Mouse (Mus musculus) cerebellum, adult 11 months (tissue): Measurements from ENCODE around the gene Umad1.
"Not testable (repeated sequence)": the region's sequence is repeated elsewhere in the genome, so short reads cannot be mapped to it uniquely, and the experiment has no call there.

Source experiments
- DNase-seq: peaks from one replicate; pipeline ENCODE4 v3.0.0; 2022

Umad1 gene

DNA sequence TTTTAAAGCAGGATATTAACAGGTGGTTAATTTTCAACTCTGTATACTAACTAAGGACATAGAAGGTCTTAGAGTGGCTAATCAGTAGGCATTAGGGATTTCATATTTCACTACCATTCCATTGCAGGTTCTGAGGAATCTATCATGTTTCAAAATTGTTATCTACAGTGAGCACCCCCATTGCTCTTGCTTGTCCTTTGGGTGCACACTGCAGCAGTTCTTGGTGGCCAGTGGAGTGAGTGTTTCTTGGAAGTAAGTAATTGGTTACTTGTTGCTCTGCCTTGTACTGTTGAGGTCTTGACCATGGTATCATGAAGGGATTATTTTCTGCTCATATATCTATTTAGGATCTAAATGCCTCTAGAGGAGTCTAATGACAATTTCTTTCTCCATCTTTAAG is 57.1 kb downstream of the Umad1 start:
- DNase-seq = no peak

DNA sequence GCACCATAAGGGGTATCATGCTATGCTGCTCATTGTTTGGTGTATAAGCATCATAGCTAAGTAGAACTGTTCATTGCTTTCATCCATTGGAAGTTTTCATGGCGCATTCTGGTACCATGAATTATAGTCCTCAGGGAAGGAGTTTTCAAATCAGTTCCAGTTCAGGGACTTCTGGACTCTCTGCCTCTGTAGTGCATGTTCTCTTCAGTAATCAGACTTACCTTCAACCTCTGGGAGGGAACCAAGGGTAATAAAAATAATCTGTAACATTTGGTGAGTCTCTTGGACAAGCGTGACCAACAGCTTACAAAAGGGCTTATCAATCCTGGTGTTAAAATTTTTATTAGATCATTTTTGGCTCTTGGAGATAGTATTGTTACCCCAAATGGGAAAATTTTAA is 60.5 kb downstream of the Umad1 start:
- DNase-seq = no peak

DNA sequence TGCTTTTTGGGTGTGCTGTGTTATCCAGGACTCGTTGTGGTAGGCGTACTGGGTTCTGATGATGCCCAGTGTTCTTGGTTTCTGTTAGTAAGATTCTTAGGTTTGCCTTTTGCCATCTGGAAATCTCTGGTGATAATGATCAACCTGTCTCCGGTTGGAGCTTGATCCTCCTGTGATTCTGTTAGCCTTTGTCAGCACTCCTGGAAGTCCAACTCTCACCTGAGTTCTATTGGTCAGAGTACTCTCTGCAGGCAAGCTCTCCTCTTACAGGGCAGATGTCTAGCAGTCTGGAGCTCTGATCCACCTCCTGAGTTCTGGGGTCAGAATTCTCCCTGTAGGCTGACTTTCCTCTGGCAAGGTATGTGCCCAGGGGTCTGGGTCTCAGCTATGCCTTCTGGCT is 72.4 kb downstream of the Umad1 start:
- not testable (repeated sequence) for DNase-seq

DNA sequence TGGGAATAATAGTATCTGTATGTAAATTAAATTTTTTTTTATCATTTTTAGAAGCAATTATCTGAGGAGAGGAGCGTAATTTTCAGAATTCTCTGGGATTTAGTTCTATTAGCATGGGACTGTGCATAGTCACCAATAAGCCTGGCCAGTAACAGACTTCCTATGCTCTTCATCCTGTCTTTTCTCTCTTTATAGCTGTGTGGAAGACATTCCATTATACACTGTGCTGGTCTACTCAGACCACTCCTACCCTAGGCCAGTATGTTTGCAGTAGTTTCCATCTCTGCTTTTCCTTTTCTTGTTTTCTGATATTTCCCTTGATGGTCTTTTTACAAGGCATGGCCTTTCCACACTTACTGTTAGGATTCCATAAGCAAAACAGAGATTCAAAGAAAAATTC is 74.3 kb downstream of the Umad1 start:
- no peak for DNase-seq

DNA sequence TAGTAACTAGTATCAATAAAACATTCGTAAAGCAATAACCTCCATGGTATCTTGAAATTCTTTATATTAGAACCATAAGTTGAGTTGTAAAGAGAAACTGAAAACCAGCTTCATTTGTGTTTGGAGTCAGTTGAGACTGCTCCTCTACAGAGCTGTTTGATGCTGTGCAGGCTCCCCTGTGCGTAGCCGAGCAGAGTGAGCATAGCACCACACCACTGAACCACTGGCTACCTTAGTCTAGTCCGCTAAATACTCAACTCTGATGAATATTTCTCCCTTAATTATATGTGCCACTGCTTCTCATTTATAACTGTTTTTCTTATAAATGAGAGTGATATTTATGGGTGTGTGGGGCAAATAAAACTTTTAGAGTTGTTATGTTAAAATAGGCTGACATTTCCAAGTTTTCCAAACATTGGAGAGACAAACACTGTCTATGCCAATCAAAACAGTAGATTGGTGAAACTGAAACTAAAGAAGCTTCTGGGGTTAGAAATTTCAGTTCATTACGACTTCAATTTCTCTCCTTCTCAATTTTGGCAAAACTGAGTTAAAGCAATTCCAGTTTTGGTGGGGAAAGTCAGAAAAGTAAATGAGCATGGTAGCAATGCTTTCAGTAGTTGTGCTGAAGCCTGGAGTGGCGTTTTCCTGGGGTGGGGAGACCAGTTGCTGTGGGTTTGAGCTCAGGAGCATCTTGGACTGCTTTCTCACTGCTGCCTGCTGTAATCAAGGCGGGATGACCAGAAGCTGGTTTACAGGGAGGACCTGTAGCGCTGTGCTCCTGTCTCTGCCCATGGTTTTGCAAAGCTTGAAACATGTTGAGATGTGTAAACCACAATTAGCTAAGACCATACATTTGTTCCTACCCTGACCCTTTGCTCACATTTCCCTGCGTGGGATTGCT is 77.7 kb downstream of the Umad1 start:
- DNase-seq = no peak

DNA sequence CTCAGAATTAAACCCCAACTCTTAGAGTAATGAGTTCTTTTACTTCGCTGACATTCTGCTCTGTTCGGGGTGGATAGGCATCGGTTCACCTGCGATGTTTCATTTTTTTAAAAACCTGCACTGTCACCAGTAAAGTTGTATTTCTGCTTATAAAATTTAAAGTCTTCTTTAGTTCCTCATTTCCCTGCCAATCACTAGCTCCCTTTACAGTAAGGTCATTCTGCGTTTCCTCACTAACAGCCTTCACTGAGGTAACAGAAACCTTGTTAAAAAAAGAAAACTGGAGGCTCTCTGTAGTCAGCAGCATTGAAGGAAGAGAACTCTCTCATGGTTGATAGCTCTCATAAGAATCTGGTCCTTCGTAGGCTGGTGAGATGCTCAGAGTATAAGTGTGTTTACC is 80.4 kb downstream of the Umad1 start:
- no peak for DNase-seq

DNA sequence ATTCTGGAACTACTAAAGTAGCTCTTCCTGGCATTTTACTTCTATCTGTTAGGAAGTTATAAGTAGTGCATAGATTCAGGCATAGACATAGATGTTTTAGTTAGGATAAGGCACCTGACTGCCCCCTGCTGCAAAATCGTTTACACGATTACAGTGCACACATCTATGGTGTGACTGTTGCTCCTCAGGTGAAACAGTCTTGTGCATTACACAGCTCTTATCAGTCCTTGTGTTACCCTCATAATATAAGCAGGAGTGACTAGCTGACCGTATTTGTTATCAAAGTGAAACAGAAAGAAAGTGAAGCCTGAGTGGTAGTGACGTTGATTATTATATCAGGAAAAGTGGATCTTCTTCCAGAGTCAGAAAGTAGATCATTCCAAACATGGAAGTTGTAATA is 84.2 kb downstream of the Umad1 start:
- no peak for DNase-seq

- no peak for DNase-seq
Measured at GRCm38 (mm10) chr6:8345219-8345856, 86.2 kb downstream of the Umad1 start.

DNA sequence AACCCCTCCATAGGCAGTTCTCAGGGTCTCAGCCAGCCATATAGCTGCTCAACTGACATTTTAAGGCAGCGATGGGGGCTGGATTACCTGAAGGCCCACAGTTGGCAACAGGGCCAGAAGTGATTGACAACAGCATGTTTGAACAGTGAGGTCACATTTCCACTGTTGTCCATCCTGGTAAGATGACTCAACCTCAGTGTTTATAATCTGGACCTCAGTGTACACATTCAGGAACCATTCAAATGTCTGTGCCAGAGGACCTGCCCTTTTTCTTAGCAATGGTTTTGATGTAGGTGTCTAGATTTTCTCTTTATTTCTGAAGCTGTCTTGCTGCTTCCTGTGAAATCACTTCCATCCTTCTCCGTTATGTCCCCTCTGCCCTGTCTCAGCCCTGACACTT is 88.1 kb downstream of the Umad1 start:
- DNase-seq = no peak

DNA sequence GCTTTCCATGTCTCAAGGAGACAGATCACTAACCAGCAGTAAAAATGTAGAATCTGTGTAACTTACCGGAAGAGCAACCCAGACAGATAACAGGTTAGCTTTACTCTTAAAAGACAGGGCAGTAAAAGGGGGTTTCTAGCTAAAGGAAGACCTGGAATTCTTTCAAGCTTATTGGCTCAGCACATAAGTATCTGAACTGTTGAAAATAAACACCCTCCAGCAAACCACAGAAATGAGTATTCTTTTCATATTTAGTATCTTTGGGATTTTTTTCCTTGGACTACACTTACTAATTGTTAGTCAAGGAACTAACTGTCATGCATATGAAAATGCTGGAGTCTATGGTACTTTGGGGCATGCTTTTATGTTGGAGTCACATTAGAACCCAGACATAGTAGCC is 89.3 kb downstream of the Umad1 start:
- DNase-seq = no peak

DNA sequence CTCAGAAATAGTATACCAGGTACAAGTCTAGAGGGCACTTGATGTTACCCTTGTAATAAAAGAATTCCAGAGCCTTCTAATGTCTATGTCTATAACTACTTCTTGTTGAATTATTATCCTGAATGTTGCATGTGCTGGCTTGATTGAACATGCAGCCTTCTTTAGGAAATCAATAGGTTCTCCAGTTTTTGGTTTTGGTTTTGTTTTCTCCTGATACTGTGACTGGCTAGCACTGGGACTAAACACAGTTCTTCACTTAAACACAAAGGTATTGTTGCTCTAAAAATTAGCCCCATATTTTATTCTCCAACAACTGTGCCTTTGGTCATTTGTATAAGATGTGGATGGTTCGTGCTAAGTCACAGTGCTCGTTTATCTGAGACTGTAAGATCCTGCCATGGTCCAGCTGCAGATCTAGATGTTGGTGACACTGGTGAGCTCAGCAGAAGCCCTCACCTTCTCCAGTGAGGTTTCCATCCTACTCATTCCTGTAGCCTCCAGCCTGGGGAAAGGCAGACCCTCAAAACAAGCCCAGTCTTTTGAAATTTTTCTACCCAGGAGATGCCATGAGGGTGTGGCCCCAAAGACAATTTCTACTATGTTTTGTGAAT is 90.1 kb downstream of the Umad1 start:
- no peak for DNase-seq

DNA sequence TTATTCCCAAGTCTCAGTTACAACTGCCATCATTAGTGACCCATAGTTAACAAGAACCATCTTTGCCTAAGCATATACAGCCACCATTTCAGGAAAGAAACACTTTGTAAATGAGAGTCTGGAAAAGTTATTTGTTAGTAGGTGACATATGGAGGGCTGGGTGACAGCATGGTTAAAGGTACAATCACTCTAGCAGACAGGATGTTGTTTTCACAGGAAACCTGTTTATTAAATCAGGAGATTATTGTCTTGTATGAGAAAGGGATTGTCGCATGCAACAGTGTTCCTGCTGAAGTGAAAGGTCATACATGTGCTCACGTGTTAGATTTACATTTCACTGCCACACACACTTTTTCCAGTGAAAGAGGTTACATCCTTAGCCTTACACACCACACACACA is 92.4 kb downstream of the Umad1 start:
- no peak for DNase-seq

DNA sequence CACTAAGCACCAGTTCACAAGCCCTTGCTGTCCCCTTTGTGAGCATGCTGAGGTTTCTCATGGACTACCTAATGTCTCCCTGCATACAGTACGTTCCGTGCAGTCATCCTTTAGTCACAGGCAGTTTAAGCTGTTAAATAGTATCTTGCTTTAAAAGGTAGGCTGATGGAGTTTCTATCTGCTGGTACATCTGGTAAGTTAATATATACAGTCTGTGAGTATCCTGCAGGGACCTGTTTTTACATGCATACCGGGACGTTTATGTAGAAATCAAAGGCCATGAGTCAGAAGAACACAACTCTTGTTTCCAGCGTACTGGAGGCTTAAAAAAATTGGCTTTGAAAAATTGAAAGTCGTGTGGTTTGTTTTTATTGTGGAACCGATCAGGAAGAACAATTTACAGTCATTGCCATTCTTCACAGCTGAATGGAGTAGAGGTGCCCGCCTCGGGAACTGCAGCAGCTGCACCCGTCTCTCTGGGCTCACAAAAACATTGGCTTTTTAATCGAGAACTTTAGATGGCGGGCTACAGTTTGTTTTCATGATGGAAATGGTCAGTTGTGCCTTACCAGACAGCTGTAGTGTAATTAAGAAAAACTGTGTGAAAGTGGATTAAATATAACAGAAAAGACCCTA is 93.6 kb downstream of the Umad1 start:
- no peak for DNase-seq

DNA sequence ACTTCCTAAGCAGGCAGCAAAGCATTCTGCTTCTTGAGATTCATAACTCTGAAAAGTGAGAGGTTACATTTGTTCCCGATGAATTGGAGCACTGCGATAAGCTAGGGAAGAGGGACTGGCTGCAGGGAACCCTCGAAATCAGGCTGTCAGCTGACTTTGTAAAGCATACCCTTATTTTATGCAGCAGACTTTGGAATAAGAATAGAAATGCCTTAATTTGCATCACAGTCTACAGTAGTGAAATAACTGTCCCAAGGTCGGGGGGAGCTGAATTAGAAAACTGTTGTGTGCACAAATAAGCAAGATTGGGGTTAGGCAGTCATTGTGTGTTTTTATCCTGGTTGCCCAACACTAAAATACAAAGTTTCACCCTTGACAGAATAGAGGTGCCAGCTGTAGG is 94.4 kb downstream of the Umad1 start:
- DNase-seq = no peak

GRCm38 (mm10) chr6:8354846-8355245 is 95.8 kb downstream of the Umad1 start:
- DNase-seq = no peak

DNA sequence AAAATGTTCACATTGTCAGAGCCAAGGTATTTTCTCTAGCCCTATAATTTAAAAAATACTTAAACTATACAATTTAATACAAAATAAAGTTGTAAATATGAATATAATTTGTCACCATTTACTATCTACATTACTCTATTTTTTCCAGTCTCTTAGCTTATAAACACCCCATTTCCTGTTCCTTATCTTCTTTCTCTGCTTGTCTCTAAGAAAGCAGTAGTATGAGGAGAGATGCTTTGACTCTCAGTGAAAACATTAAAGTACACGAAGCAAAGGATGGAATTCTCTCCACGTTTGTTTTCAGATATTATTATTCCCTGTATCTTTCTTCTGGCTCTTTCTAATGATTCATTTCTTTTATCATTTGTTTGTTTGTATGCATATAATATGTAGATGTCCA is 99.1 kb downstream of the Umad1 start:
- DNase-seq = no peak

DNA sequence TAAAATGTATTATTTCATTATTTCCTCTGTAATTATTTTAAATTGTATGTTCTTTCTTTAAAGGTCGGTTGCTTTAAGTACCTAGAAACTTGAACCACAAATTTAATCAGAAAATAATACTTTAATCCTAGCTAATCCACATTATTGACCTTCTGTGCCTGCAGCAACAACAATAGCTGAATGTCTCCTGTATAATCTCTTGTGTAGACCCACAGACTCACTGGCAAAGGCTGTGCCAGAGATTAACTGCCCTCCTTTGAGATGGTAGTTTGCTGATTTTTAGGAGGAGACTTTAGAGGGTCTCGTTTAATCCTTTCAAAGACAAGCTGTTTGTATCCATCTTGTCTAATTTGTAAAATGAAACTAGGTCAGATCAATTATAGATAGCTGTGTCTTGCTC is 99.7 kb downstream of the Umad1 start:
- DNase-seq = no peak

DNA sequence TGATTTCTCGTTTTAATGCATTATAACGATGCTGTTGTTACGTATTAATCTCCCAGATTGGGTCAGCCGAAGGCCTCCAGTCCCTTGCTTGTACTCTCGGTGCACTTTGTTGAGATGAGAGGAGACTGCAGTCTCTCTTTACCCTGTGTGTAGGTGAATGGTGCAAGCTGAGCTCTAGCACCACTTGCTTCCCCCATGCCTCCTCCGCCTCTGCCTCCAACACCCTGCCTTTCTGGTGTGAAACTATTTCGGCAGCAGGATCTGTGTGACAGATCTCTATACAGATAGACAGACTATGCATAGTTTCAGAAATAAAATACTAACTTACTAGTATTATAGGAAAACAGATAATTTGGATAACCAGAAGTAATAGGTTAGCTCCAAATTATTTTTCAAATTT is 101.7 kb downstream of the Umad1 start:
- DNase-seq = no peak

DNA sequence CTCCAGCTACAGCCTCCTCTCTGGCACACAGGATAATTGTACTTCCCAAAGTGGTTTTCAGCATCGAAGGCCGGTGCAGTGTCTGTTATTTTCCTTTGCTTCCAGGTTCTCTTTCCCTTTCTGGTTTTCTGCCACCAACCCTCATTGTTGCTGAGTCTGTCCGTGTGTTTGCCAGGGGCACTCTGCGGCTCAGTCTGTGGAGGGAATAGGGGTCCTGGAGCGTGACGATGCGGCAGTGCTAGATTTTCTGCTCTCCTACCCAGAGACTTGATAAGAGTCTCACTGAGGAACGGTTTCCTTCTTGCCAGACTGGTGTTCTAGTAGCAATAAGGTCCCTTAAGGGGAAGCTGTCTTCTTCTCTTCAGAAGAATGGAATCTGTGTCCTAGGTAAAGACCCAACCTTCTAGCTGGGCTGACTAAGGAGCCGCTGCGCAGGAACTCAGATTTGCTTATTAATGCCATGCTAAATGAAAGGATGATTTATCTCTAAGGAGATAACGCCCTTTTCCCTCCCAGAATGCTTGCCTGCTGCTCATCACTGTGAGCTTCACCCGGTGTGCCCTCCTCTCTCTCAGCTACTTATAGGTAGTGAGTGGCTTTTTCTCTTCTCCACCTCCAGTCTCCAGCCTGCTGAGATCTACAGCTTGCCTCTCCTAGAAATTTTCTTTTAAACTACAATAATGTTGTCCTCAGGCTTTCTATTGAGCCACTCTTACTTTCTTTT is 105.1 kb downstream of the Umad1 start:
- no peak for DNase-seq

GRCm38 (mm10) chr6:8364757-8365150 is 105.7 kb downstream of the Umad1 start:
- no peak for DNase-seq

DNA sequence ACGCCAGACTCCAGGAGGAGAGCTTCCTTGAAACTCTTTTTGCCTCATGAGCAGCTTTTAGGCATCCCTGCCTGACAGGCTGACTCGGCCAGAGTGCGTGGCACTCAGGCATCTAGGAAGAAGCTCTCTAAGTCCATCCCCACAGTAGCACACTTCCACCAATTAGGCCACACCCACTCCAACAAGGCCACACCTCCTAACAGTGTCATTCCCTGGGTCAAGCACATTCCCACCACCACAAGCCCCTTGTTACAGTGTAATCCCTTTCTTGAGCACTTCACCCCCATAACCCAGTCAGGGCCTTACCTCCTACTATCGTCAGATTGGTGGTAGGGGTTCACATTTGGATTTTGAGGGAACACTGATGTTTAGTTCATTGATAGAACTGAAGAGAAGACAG is 108.6 kb downstream of the Umad1 start:
- no peak for DNase-seq

DNA sequence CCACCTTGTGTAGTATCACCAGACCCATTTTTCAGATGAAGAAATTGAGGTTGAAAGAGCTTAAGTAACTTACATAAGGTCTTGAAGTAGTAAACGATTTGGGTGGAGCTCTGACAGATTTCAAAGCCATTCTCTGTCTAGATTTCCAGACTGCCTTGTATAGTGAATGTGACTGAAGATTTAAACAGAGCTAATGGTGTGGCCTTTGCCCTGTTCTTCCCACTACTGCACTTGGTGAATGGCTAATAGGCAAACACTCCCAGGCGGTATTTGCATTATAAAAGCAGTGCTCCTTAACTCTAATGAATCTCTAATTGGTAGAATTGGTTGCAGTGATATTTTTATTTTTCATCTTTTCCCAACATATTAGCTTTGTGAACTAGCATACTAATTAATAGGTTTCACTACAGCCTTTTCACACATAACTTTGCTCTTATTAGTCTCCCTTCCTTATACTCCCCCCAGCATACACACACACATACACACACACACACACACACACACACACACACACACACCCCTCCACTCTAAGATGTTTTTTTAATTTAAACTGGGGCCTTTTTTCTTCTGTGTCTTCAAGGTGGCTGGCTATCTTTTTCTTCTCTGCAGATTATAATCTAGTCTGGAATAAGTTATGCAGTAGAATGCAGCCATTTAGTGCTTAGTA is 109.2 kb downstream of the Umad1 start:
- DNase-seq = no peak
